Mouse (Mus musculus) gastrocnemius, postnatal 10 days (tissue): Measurements from ENCODE around the gene Baz1a. TPM values are rescaled to one million over a fixed set of nuclear protein-coding genes. Genes with fewer than 3 reads are reported as not detected.
"Not testable (repeated sequence)": the region's sequence is repeated elsewhere in the genome, so short reads cannot be mapped to it uniquely, and the experiment has no call there.

Experiments used
- DNase-seq: peaks from one replicate; pipeline ENCODE4 v3.0.0; 2021; ENCODE audit warnings: mixed read lengths
- total RNA-seq, 2 experiments: library from RNA; stranded (reverse); gene quantifications; 2 replicates each; pipeline ENCODE4 v1.2.3; 2021

Baz1a gene
- total RNA-seq, 2 experiments from 2014 or later, result 5.8 to 9.0 TPM

- no peak for DNase-seq
Measured at GRCm38 (mm10) chr12:55007361-55008008, 6.7 kb downstream of the Baz1a start.

DNA sequence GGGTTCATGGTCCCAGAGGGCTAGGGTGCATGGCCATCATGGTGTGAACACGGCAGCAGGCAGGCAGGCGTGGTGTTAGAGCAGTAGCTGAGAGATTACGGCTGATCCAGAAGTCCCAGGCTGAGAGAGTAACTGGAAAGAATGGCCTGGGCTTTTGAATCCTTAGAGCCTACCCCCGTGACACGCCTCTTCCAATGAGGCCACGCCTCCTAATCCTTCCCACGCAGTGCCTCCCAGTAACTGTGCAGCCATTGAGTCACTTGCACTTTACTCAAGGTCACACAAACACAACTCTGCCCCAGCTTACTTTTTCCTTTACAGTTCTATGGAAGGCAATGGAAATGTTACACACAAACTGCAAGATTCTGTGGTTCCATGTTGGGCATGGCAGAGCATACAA lies 8.1 kb downstream of the Baz1a start:
- no peak for DNase-seq

- no peak for DNase-seq
Measured at GRCm38 (mm10) chr12:55004396-55004795, 9.8 kb downstream of the Baz1a start.

DNA sequence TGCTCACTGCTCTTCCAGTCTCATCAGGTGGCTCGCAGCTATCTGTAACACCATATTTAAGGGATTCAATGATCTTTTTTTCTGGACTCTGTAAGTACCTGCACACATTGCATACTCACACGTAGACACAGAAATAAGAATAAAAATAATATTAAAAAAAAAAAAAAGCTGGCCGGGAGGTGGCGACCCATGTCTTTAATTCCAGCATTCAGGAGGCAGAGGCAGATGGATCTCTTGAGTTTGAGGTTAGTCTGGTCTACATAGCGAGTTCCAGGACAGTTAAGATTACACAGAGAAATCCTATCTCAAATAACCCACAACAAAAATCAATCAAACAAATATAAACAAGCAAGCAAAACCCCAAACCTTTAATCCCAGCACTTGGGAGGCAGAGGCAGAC lies 10.3 kb downstream of the Baz1a start:
- DNase-seq, result no peak

- not testable (repeated sequence) for DNase-seq
Measured at GRCm38 (mm10) chr12:55002532-55002931, 11.6 kb downstream of the Baz1a start.

GRCm38 (mm10) chr12:54999016-54999690 lies 15.0 kb downstream of the Baz1a start:
- DNase-seq, result peak; percentile 8

DNA sequence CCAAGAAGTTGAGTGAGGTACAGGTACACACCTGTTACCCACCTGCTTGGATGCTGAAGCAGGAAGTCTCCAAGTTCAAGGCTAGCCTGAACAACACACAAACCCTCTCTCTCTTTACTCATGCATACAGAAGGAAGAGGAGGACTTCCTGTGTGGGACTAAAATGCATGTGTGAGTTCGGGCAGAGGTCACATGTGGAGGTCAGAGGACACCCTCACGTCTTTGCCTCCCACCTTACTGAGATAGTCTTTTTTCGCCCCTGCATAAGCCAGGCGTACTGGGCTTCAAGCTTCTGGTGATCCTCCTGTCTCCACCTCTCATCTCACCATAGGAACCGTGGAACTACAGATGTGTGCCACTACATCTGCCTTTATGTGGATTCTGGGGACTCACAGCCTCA lies 15.7 kb downstream of the Baz1a start:
- DNase-seq, result no peak

DNA sequence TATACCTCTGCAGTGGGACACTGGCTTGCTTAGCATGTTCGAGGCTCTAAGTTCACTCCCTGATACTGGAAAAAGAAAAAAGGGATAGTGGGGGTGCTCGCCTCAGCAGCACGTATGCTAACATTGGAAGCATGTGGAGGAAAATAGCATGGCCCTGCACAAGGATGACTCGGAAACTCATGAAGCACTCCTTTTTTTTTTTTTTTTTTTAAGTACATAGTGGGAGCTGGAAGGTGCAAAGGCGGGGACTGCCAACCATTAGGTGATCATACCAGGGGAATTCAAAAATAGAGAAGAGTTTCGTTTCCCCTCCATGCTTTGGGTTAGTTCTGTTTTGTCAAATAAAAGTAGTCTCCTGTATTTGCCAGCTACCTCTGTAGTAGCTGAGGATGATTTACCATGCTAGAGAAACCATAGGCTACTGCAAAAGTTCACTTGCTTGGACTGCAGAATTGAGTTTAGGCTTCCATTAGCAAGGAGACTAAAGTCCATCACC lies 17.1 kb downstream of the Baz1a start:
- DNase-seq, result no peak

GRCm38 (mm10) chr12:54995965-54996364 lies 18.2 kb downstream of the Baz1a start:
- DNase-seq, result no peak

GRCm38 (mm10) chr12:54994418-54994817 lies 19.7 kb downstream of the Baz1a start:
- no peak for DNase-seq

DNA sequence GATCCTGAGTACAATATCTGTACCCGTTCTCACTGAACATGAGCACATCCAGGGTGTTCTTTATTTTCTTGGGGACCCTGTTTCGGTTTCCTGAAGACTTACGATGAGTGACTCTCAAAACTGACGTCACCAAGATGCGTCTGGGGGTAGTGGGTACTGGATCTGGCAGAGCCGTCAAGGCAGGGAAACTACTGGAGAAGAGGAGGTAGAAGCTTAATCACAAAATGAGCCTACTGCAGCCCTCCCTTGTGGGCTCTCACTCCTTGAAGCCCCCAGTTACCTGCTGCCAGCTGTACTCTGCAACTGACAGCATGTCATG lies 20.1 kb downstream of the Baz1a start:
- DNase-seq, result no peak

- no peak for DNase-seq
Measured at GRCm38 (mm10) chr12:54993246-54994067, 20.7 kb downstream of the Baz1a start.

DNA sequence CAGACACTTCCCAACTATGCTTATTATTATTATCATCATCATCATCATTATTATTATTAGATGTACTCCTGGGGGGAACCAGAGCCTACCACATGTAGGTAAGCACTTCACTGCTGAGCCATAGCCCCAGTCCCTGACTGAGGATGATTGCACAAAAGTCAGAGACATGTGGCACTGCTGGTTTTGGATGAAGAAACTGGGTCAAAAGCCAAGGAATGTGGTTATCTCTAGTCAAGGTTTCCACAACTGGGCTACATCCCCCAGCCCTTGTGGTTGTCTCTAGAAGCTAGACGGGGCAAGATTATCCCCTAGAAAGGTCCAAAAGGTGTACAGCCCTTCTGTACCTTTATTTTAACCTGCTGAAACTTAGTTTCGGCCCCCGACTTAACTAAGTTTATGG lies 21.3 kb downstream of the Baz1a start:
- DNase-seq, result no peak

- DNase-seq, result no peak
Measured at GRCm38 (mm10) chr12:54988323-54988850, 25.8 kb downstream of the Baz1a start.

- DNase-seq, result no peak
Measured at GRCm38 (mm10) chr12:54987156-54987555, 27.0 kb downstream of the Baz1a start.

GRCm38 (mm10) chr12:54986052-54986717 lies 28.0 kb downstream of the Baz1a start, which contains the start of gene Gm20403:
Gm20403 (minus strand) TSS chr12:54986529.
- DNase-seq, result peak; percentile 54

DNA sequence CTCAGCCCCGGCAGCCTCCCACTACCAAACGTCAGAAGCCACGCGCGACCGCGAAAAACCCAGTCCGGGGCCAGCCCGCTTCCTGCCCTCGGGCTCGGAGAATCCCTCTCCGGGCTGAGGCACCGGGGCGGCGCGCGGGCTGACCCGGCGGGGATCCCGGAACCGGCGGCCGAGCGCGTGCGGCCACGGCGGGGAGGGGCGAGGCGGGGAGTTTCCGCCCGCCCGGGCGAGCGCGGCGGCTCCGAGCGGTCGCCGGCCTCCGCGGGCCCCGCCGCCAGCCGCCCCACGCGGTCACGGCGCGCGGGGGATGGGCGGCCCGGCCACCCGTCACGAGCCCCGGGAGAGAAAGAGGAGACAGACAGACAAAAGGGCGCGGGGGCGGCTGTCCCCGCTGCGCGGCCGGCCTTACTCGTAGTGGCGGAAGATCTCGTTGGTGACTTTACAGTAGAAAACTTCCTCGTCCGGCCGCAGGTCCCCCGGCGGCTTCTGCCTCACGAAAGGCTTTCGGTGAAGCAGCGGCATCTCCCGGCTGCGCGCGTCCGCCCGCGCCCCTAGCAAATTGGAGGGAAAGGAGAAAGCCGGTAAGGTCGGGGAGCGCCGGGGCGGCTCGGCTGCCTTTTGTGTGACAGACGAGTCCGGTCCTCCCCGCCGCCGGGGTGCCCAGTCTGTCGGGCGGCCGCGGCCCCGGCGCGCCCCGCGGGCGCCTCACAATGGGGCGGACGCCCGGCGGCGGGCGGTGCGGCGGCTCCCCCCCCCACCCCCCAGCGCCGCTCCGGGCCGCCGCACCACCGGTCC lies 28.7 kb downstream of the Baz1a start:
- DNase-seq, result peak; percentile 57

- DNase-seq, result peak; percentile 70
Measured at GRCm38 (mm10) chr12:54984701-54985256, 29.4 kb downstream of the Baz1a start.

GRCm38 (mm10) chr12:54982935-54983715 lies 31.0 kb downstream of the Baz1a start:
- no peak for DNase-seq

DNA sequence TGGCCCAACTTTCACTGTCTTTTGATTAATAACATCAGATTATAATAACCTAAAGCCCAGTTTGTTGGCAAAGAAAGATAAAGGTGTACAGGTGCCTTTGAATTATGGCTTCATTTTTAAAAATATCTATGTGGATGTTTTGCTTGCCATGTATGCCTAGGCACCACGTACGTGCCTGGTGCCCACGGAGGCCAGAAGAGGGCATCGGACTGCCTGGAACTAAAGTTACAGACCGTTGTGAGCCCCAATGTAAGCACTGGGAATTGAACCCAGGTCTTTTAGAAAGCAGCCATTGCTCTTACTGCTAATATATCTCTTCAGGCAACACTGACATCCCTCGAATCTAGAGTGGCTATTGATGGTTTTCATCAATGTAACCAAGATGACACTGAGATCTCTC lies 32.2 kb downstream of the Baz1a start:
- DNase-seq, result no peak
